Mouse (Mus musculus) cerebellum, adult 2 months (tissue): Measurements from ENCODE around the gene Arid1b.

Experiments used
- CTCF ChIP-seq: fragments of 200-500 bp; IDR thresholded peaks from 2 replicates; pipeline ENCODE4 v1.5.1; 2011; ENCODE audit warnings: low read depth, mild to moderate bottlenecking, control low read depth, low read length, moderate library complexity, borderline replicate concordance; ENCODE audit not compliant: insufficient read depth
- POLR2A ChIP-seq: fragments of 200-500 bp; IDR thresholded peaks from 2 replicates; pipeline ENCODE4 v1.6.1; 2011; ENCODE audit warnings: low read length, control low read depth, borderline replicate concordance; ENCODE audit not compliant: insufficient read depth

- TF ChIP-seq POLR2A (no peak), CTCF (no peak)
These were observed 182.2 kb downstream of the Arid1b start for GRCm38 (mm10) chr17:5176315-5176714.
